Mouse (Mus musculus) cerebellum, postnatal 14 days (tissue): ENCODE results near the gene Gm10974.

Experiments used
- DNase-seq, 2 experiments: peaks; one replicate each; pipeline ENCODE4 v3.0.0; 2021; ENCODE audit warnings: mixed read lengths in 2 of 2

Gm10974 gene

GRCm38 (mm10) chr7:66364491-66364890 is 1.2 kb upstream of the Gm10974 start:
- DNase-seq = no peak

GRCm38 (mm10) chr7:66365411-66365810 is 294 bp upstream of the Gm10974 start:
- DNase-seq = no peak

GRCm38 (mm10) chr7:66369071-66369933 is 3.6 kb downstream of the Gm10974 start:
- DNase-seq = no peak

GRCm38 (mm10) chr7:66369934-66370445 is 4.3 kb downstream of the Gm10974 start:
- DNase-seq = no peak

GRCm38 (mm10) chr7:66370970-66371369 is 5.3 kb downstream of the Gm10974 start:
- no peak for DNase-seq

- DNase-seq = no peak
Observed at GRCm38 (mm10) chr7:66373391-66373790, 7.7 kb downstream of the Gm10974 start.

- DNase-seq = no peak
Observed at GRCm38 (mm10) chr7:66375736-66376135, 10.0 kb downstream of the Gm10974 start.

GRCm38 (mm10) chr7:66376560-66376959 is 10.9 kb downstream of the Gm10974 start:
- no peak for DNase-seq

- no peak for DNase-seq
Observed at GRCm38 (mm10) chr7:66384213-66384612, 18.5 kb downstream of the Gm10974 start.

GRCm38 (mm10) chr7:66384891-66385290 is 19.2 kb downstream of the Gm10974 start:
- DNase-seq = no peak

GRCm38 (mm10) chr7:66385826-66386225 is 20.1 kb downstream of the Gm10974 start:
- no peak for DNase-seq

GRCm38 (mm10) chr7:66386411-66386810 is 20.7 kb downstream of the Gm10974 start:
- DNase-seq = no peak

- DNase-seq = no peak
Observed at GRCm38 (mm10) chr7:66387419-66387812, 21.7 kb downstream of the Gm10974 start.

GRCm38 (mm10) chr7:66387813-66388521 is 22.3 kb downstream of the Gm10974 start, which contains the start of gene Lrrk1:
Gene Lrrk1 (minus strand): TSS chr7:66388350.
- DNase-seq = peak in 1 of 2 experiments; percentile 26

- peak; percentile 69 to 79 for DNase-seq
Observed at GRCm38 (mm10) chr7:66388621-66389532, 23.2 kb downstream of the Gm10974 start.

- DNase-seq = no peak
Observed at GRCm38 (mm10) chr7:66397288-66397687, 31.6 kb downstream of the Gm10974 start.

- no peak for DNase-seq
Observed at GRCm38 (mm10) chr7:66401605-66402004, 35.9 kb downstream of the Gm10974 start.

- no peak for DNase-seq
Observed at GRCm38 (mm10) chr7:66402876-66403275, 37.2 kb downstream of the Gm10974 start.

- peak in 1 of 2 experiments; percentile 27 for DNase-seq
Observed at GRCm38 (mm10) chr7:66404141-66404540, 38.4 kb downstream of the Gm10974 start.

- DNase-seq = no peak
Observed at GRCm38 (mm10) chr7:66404802-66405201, 39.1 kb downstream of the Gm10974 start.

- no peak for DNase-seq
Observed at GRCm38 (mm10) chr7:66405541-66405940, 39.8 kb downstream of the Gm10974 start.

- no peak for DNase-seq
Observed at GRCm38 (mm10) chr7:66405951-66406721, 40.4 kb downstream of the Gm10974 start.
